Mouse (Mus musculus) testis, adult 2 months (tissue): ENCODE results near the gene Cux2. TPM values are rescaled to one million over a fixed set of nuclear protein-coding genes. Genes with fewer than 3 reads are reported as not detected.

ENCODE experiments used
- H3K27ac ChIP-seq: fragments of 200-500 bp; 2 replicates; pipeline ENCODE4 v1.5.1; 2012; ENCODE audit warnings: low read depth, low read length; ENCODE audit not compliant: control insufficient read depth, insufficient read depth
- H3K27me3 ChIP-seq: fragments of 200-500 bp; 2 replicates; pipeline ENCODE4 v1.6.1; 2012; ENCODE audit warnings: mild to moderate bottlenecking, low read length, moderate library complexity; ENCODE audit not compliant: control insufficient read depth, insufficient read depth
- H3K36me3 ChIP-seq: fragments of 200-500 bp; 2 replicates; pipeline ENCODE4 v1.6.1; 2012; ENCODE audit warnings: mild to moderate bottlenecking, low read length; ENCODE audit not compliant: control insufficient read depth, insufficient read depth
- H3K4me1 ChIP-seq: fragments of 200-500 bp; 2 replicates; pipeline ENCODE4 v1.6.1; 2012; ENCODE audit warnings: low read length; ENCODE audit not compliant: control insufficient read depth, insufficient read depth
- H3K4me3 ChIP-seq: fragments of 200-500 bp; 2 replicates; pipeline ENCODE4 v1.5.1; 2012; ENCODE audit warnings: low read depth, mild to moderate bottlenecking, low read length, moderate library complexity, mixed read lengths; ENCODE audit not compliant: control insufficient read depth
- CTCF ChIP-seq: fragments of 200-500 bp; IDR thresholded peaks from 2 replicates; pipeline ENCODE4 v1.5.1; 2012; ENCODE audit warnings: low read depth, mild to moderate bottlenecking, inconsistent platforms, low read length, moderate library complexity; ENCODE audit not compliant: control insufficient read depth, insufficient read depth, insufficient replicate concordance
- POLR2A ChIP-seq: fragments of 200-500 bp; IDR thresholded peaks from 2 replicates; pipeline ENCODE4 v1.6.1; 2012; ENCODE audit warnings: low read depth, mild to moderate bottlenecking, inconsistent platforms, low read length, moderate library complexity; ENCODE audit not compliant: control insufficient read depth
- polyA plus RNA-seq: library from polyadenylated mRNA; depleted of rRNA; stranded (reverse); fragments of >200 nt; gene quantifications from 2 replicates; pipeline ENCODE4 v1.2.3, GENCODE M21; 2012

Gene Cux2
- polyA plus RNA-seq, 1 experiment: 7.5 TPM

- no peak for TF ChIP-seq POLR2A
- no peak for TF ChIP-seq CTCF
- H3K36me3 ChIP-seq: no peaks in the 10 kb centered on the region
- H3K27ac ChIP-seq: no peak overlapping the region
- no peaks in the 10 kb centered on the region for H3K4me1 ChIP-seq
- no peaks in the 10 kb centered on the region for H3K27me3 ChIP-seq
- no peak overlapping the region for H3K4me3 ChIP-seq
Observed at GRCm38 (mm10) chr5:122015149-122015548, 34.8 kb downstream of the Cux2 start.

- H3K4me1 ChIP-seq: no peaks in the 10 kb centered on the region
- no peak for TF ChIP-seq POLR2A
- TF ChIP-seq CTCF: no peak
- H3K36me3 ChIP-seq: no peaks in the 10 kb centered on the region
- no peak overlapping the region for H3K4me3 ChIP-seq
- H3K27me3 ChIP-seq: no peaks in the 10 kb centered on the region
- no peak overlapping the region for H3K27ac ChIP-seq
Observed at GRCm38 (mm10) chr5:122014671-122015070, 35.2 kb downstream of the Cux2 start.

GRCm38 (mm10) chr5:122011289-122011688 is 38.6 kb downstream of the Cux2 start:
- Histone ChIP-seq H3K36me3 (no peaks in the 10 kb centered on the region), H3K4me3 (no peak overlapping the region), H3K4me1 (no peaks in the 10 kb centered on the region), H3K27ac (no peak overlapping the region), H3K27me3 (no peaks in the 10 kb centered on the region)
- TF ChIP-seq CTCF: no peak
- no peak for TF ChIP-seq POLR2A

GRCm38 (mm10) chr5:122007946-122008441 is 41.9 kb downstream of the Cux2 start:
- no peaks in the 10 kb centered on the region for H3K27me3 ChIP-seq
- H3K27ac ChIP-seq: no peak overlapping the region
- TF ChIP-seq CTCF (no peak), POLR2A (no peak)
- H3K4me1 ChIP-seq: no peaks in the 10 kb centered on the region
- no peaks in the 10 kb centered on the region for H3K36me3 ChIP-seq
- no peak overlapping the region for H3K4me3 ChIP-seq

GRCm38 (mm10) chr5:122003460-122003859 is 46.4 kb downstream of the Cux2 start:
- Histone ChIP-seq H3K36me3 (no peaks in the 10 kb centered on the region), H3K27ac (no peak overlapping the region), H3K4me1 (no peaks in the 10 kb centered on the region), H3K4me3 (no peak overlapping the region), H3K27me3 (no peaks in the 10 kb centered on the region)
- TF ChIP-seq CTCF: no peak
- TF ChIP-seq POLR2A: no peak

- no peaks in the 10 kb centered on the region for H3K27me3 ChIP-seq
- TF ChIP-seq POLR2A: no peak
- no peak for TF ChIP-seq CTCF
- no peaks in the 10 kb centered on the region for H3K36me3 ChIP-seq
- no peak overlapping the region for H3K4me3 ChIP-seq
- H3K27ac ChIP-seq: no peak overlapping the region
- H3K4me1 ChIP-seq: no peaks in the 10 kb centered on the region
Observed at GRCm38 (mm10) chr5:122002148-122002547, 47.8 kb downstream of the Cux2 start.

- H3K4me1 ChIP-seq: no peaks in the 10 kb centered on the region
- H3K36me3 ChIP-seq: no peaks in the 10 kb centered on the region
- TF ChIP-seq CTCF: no peak
- no peak for TF ChIP-seq POLR2A
- no peak overlapping the region for H3K4me3 ChIP-seq
- no peak overlapping the region for H3K27ac ChIP-seq
- H3K27me3 ChIP-seq: no peaks in the 10 kb centered on the region
Observed at GRCm38 (mm10) chr5:122001311-122001710, 48.6 kb downstream of the Cux2 start.

GRCm38 (mm10) chr5:122000381-122000780 is 49.5 kb downstream of the Cux2 start:
- Histone ChIP-seq H3K27me3 (no peaks in the 10 kb centered on the region), H3K36me3 (no peaks in the 10 kb centered on the region), H3K4me3 (no peak overlapping the region), H3K27ac (no peak overlapping the region), H3K4me1 (no peaks in the 10 kb centered on the region)
- TF ChIP-seq CTCF (no peak), POLR2A (no peak)
